Comparison of ENCODE assay signal across 11 mouse cellular contexts in genomic region chr7:118922441-118923202, GRCm38 (mm10).
DNase-seq lines count a peak whose midpoint lies in the region; ATAC-seq and TF ChIP-seq lines count a peak whose summit lies in the region.
"Had no signal": no experiment of that assay in that cellular context is flagged by ENCODE, and none has a peak within 500 bp of the region (broad histone marks: within the 10 kb centered on the region; RNA-seq: fewer than 3 reads in every experiment).

No protein-coding gene starts in this region.

- ATAC-seq in hindbrain, embryonic 15.5 days (ENCODE audit: low FRiP score, low read depth) = no peak
- no peak for ATAC-seq in hindbrain, embryonic 14.5 days (ENCODE audit: low FRiP score)
- 0 out of 2 replicates have a peak, but pooled peaks have one; percentile 20 for ATAC-seq in hindbrain, postnatal 0 days

- 61% methylated on average over 4 of the region's 4 CpGs for WGBS in hindbrain, embryonic 15.5 days
- WGBS in hindbrain, embryonic 14.5 days = 66% methylated on average over 4 of the region's 4 CpGs
- 70% methylated on average over 4 of the region's 4 CpGs for WGBS in hindbrain, postnatal 0 days

- H3K27ac ChIP-seq in hindbrain, embryonic 15.5 days (replicated peaks) = peak overlapping the region; percentile 7; the same call in 1 of the 2 replicates
- H3K27ac ChIP-seq in hindbrain, embryonic 14.5 days = no peak overlapping the region; the same call in 1 of the 2 replicates
- H3K27ac ChIP-seq in hindbrain, postnatal 0 days = no peak overlapping the region
- H3K27ac ChIP-seq in left cerebral cortex, adult 2 months = no peak overlapping the region
- H3K27ac ChIP-seq: liver, embryonic 15.5 days had no signal

- H3K27me3 ChIP-seq in hindbrain, embryonic 15.5 days = no peaks in the 10 kb centered on the region
- H3K27me3 ChIP-seq in hindbrain, embryonic 14.5 days (ENCODE audit: control insufficient read depth, insufficient read depth, low read length) = no peaks in the 10 kb centered on the region
- H3K27me3 ChIP-seq in hindbrain, postnatal 0 days (ENCODE audit: insufficient read depth, low read length) = no peaks in the 10 kb centered on the region
- H3K27me3 ChIP-seq: liver, embryonic 15.5 days had no signal

- H3K9me3 ChIP-seq in hindbrain, embryonic 15.5 days = no peaks in the 10 kb centered on the region
- no peaks in the 10 kb centered on the region for H3K9me3 ChIP-seq in hindbrain, embryonic 14.5 days (ENCODE audit: control insufficient read depth, low read length)
- H3K9me3 ChIP-seq in hindbrain, postnatal 0 days (ENCODE audit: low read length) = no peaks in the 10 kb centered on the region
- H3K9me3 ChIP-seq: G1E; liver, embryonic 15.5 days had no signal

- H3K4me2 ChIP-seq in hindbrain, embryonic 15.5 days = no peak overlapping the region
- no peak overlapping the region for H3K4me2 ChIP-seq in hindbrain, embryonic 14.5 days (replicated peaks)
- no peak overlapping the region for H3K4me2 ChIP-seq in hindbrain, postnatal 0 days (ENCODE audit: low read depth, low read length)
- H3K4me2 ChIP-seq: liver, embryonic 15.5 days had no signal

- intact Hi-C loops in left cerebral cortex, adult 2 months (cut with DNase I) = no loop called here

- H3K4me1 ChIP-seq in hindbrain, embryonic 15.5 days (replicated peaks) = 0 out of 2 replicates have a peak, but pooled peaks cover 3% of the 10 kb centered on the region
- peaks cover 8% of the 10 kb centered on the region for H3K4me1 ChIP-seq in hindbrain, embryonic 14.5 days (replicated peaks; ENCODE audit: control insufficient read depth, insufficient read depth, low read length)
- H3K4me1 ChIP-seq in hindbrain, postnatal 0 days (ENCODE audit: insufficient read depth, low read length) = no peaks in the 10 kb centered on the region
- H3K4me1 ChIP-seq: liver, embryonic 15.5 days had no signal

- no peak for TF ChIP-seq CTCF in hindbrain, postnatal 0 days (IDR thresholded peaks at IDR 0.05; ENCODE audit: low read depth)
- TF ChIP-seq CTCF in left cerebral cortex, adult 2 months (IDR thresholded peaks at IDR 0.05) = no peak

- DNase-seq in hindbrain, embryonic 14.5 days (ENCODE audit: low spot score) = no peak
- peak; percentile 32 for DNase-seq in urinary bladder, postnatal 14 days (ENCODE audit: low spot score)
- DNase-seq in urinary bladder, postnatal 10 days (ENCODE audit: low spot score) = no peak
- no peak for DNase-seq in hindbrain, postnatal 0 days (ENCODE audit: low spot score)
- no peak for DNase-seq in left cerebral cortex, adult 2 months (ENCODE audit: extremely low spot score in 1 of 2, low spot score in 2 of 2)
- DNase-seq in embryo, embryonic 11 days = no peak
- no peak for DNase-seq in right cerebral cortex, postnatal 10 days (ENCODE audit: low spot score in 2 of 2)
- DNase-seq: adrenal gland, postnatal 25 days had no signal

- no peak overlapping the region for H3K9ac ChIP-seq in hindbrain, embryonic 15.5 days
- no peak overlapping the region for H3K9ac ChIP-seq in hindbrain, embryonic 14.5 days
- no peak overlapping the region for H3K9ac ChIP-seq in hindbrain, postnatal 0 days (replicated peaks; ENCODE audit: low read length)
- H3K9ac ChIP-seq: liver, embryonic 15.5 days had no signal

- no peaks in the 10 kb centered on the region for H3K36me3 ChIP-seq in hindbrain, embryonic 15.5 days
- H3K36me3 ChIP-seq in hindbrain, embryonic 14.5 days (replicated peaks; ENCODE audit: control insufficient read depth, insufficient read depth) = no peaks in the 10 kb centered on the region
- H3K36me3 ChIP-seq in hindbrain, postnatal 0 days (ENCODE audit: insufficient read depth, low read length) = no peaks in the 10 kb centered on the region
- H3K36me3 ChIP-seq: G1E; liver, embryonic 15.5 days had no signal

- no peak overlapping the region for H3K4me3 ChIP-seq in hindbrain, embryonic 15.5 days
- no peak overlapping the region for H3K4me3 ChIP-seq in hindbrain, embryonic 14.5 days (replicated peaks; ENCODE audit: low read length)
- H3K4me3 ChIP-seq in hindbrain, postnatal 0 days (ENCODE audit: low read length) = no peak overlapping the region
- no peak overlapping the region for H3K4me3 ChIP-seq in left cerebral cortex, adult 2 months
- H3K4me3 ChIP-seq: liver, embryonic 15.5 days had no signal
